In the genomic region with DNA sequence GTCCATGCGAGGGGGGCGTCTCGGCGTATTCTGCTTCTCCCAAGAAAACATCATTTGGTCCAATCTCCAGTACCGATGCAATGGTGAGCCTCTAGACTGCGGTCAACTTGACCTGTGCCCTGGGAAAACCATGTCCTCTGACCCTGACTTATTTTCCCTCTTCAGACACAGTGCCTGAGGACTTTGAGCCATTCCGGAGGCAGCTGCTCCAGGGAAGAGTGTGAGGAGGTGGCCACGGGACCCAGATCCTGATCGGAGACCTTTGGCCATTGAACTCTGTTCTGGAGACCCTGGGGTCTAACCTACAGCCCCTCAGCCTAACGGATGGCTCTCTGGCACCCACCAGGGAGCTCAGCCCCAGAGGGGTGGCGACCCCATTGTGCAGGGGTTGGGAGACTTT, we compare ENCODE assay signal across 9 mouse cellular contexts. TPM values are rescaled to one million over a fixed set of nuclear protein-coding genes. Genes with fewer than 3 reads are reported as not detected.
DNase-seq lines count a peak whose midpoint lies in the region; ATAC-seq and TF ChIP-seq lines count a peak whose summit lies in the region.
"Had no signal": no experiment of that assay in that cellular context is flagged by ENCODE, and none has a peak within 500 bp of the region (broad histone marks: within the 10 kb centered on the region; RNA-seq: fewer than 3 reads in every experiment).

No protein-coding gene starts in this region.

- 35% methylated on average over 11 of the region's 11 CpGs for WGBS in heart, embryonic 10.5 days
- WGBS in lung, postnatal 0 days, result 28% methylated on average over 11 of the region's 11 CpGs
- WGBS in midbrain, embryonic 10.5 days, result 4% methylated on average over 11 of the region's 11 CpGs

- H3K9me3 ChIP-seq in heart, embryonic 10.5 days, result no peaks in the 10 kb centered on the region
- no peaks in the 10 kb centered on the region for H3K9me3 ChIP-seq in lung, postnatal 0 days (ENCODE audit: low read length)
- no peaks in the 10 kb centered on the region for H3K9me3 ChIP-seq in midbrain, embryonic 10.5 days (replicated peaks)

- H3K27ac ChIP-seq in heart, embryonic 10.5 days, result peak overlapping the region; percentile 85; the same call in 1 of the 2 replicates
- no peak overlapping the region for H3K27ac ChIP-seq in lung, postnatal 0 days (ENCODE audit: low read length)
- H3K27ac ChIP-seq in midbrain, embryonic 10.5 days (replicated peaks), result peak overlapping the region; percentile 99

- peak overlapping the region; percentile 69 for H3K4me2 ChIP-seq in lung, postnatal 0 days (replicated peaks; ENCODE audit: low read depth, low read length)

- H3K4me3 ChIP-seq in heart, embryonic 10.5 days, result peak overlapping the region; percentile 64
- H3K4me3 ChIP-seq in lung, postnatal 0 days (ENCODE audit: low read depth, low read length), result 0 out of 2 replicates have a peak overlapping the region, but pooled peaks have one; percentile 36
- H3K4me3 ChIP-seq in midbrain, embryonic 10.5 days, result peak overlapping the region; percentile 89

- TF ChIP-seq CTCF in lung, postnatal 0 days (IDR thresholded peaks at IDR 0.05), result no peak

- H3K27me3 ChIP-seq in heart, embryonic 10.5 days (ENCODE audit: insufficient read depth, poor library complexity, severe bottlenecking), result peaks cover 59% of the 10 kb centered on the region
- no peaks in the 10 kb centered on the region for H3K27me3 ChIP-seq in lung, postnatal 0 days (replicated peaks; ENCODE audit: insufficient read depth, low read length)
- peaks cover 28% of the 10 kb centered on the region for H3K27me3 ChIP-seq in midbrain, embryonic 10.5 days (ENCODE audit: low read depth, poor library complexity, severe bottlenecking)

- H3K9ac ChIP-seq in lung, postnatal 0 days (replicated peaks; ENCODE audit: low read depth), result no peak overlapping the region

- TF ChIP-seq EP300 in lung, postnatal 0 days (IDR thresholded peaks at IDR 0.05), result no peak

- ATAC-seq in lung, postnatal 0 days, result no peak

- no peak for DNase-seq in heart, embryonic 10.5 days (ENCODE audit: low spot score)
- DNase-seq in heart, adult 11 months, result no peak
- no peak for DNase-seq in lung, postnatal 0 days (ENCODE audit: low spot score)
- DNase-seq in lung, postnatal 10 days, result no peak
- no peak for DNase-seq in midbrain, embryonic 10.5 days (ENCODE audit: low spot score)
- no peak for DNase-seq in urinary bladder, postnatal 10 days (ENCODE audit: low spot score)
- no peak for DNase-seq in thymus, postnatal 0 days (ENCODE audit: low spot score)
- no peak for DNase-seq in layer of hippocampus, adult 8-10 months (ENCODE audit: low spot score in 2 of 2)

- peaks cover 5% of the 10 kb centered on the region; the same call in 1 of the 2 replicates for H3K36me3 ChIP-seq in heart, embryonic 10.5 days
- H3K36me3 ChIP-seq in lung, postnatal 0 days (ENCODE audit: insufficient read depth, low read length), result no peaks in the 10 kb centered on the region
- peaks cover 57% of the 10 kb centered on the region for H3K36me3 ChIP-seq in midbrain, embryonic 10.5 days

- H3K4me1 ChIP-seq in heart, embryonic 10.5 days, result peaks cover 53% of the 10 kb centered on the region
- peaks cover 11% of the 10 kb centered on the region for H3K4me1 ChIP-seq in lung, postnatal 0 days (ENCODE audit: insufficient read depth, low read depth, low read length)
- peaks cover 77% of the 10 kb centered on the region for H3K4me1 ChIP-seq in midbrain, embryonic 10.5 days

RNA-seq across cellular contexts. Expression of gene Mtx1, which starts 0.5 kb away (rescaled TPM):
- polyA plus RNA-seq in heart, embryonic 10.5 days (2016; fragmentation: Nextera tagmentation; extraction: Ambion mirVana), result 179 and 204 TPM in 2 replicates
- polyA plus RNA-seq in lung, postnatal 0 days (2015; fragmentation: Nextera tagmentation; extraction: Ambion mirVana), result 99.3 and 116 TPM in 2 replicates
- 238 TPM in 2 replicates for polyA plus RNA-seq in midbrain, embryonic 10.5 days (2016; fragmentation: Nextera tagmentation; extraction: Ambion mirVana)
- 206 and 223 TPM in 2 replicates for polyA plus RNA-seq in thymus, postnatal 0 days (2015; fragmentation: Nextera tagmentation; extraction: Ambion mirVana)
- total RNA-seq in layer of hippocampus, adult 8-10 months (2022), result 10 to 100 TPM; 85.4 to 96.0 (median 94.4) TPM

RNA-seq across cellular contexts. Expression of gene Muc1, which starts 2.5 kb away (rescaled TPM):
- polyA plus RNA-seq in heart, embryonic 10.5 days (2016; fragmentation: Nextera tagmentation; extraction: Ambion mirVana), result 0.11 and 0.16 TPM in 2 replicates
- 300 and 307 TPM in 2 replicates for polyA plus RNA-seq in lung, postnatal 0 days (2015; fragmentation: Nextera tagmentation; extraction: Ambion mirVana)
- 1.8 and 3.4 TPM in 2 replicates for polyA plus RNA-seq in midbrain, embryonic 10.5 days (2016; fragmentation: Nextera tagmentation; extraction: Ambion mirVana)
- 1.4 and 2.4 TPM in 2 replicates for polyA plus RNA-seq in thymus, postnatal 0 days (2015; fragmentation: Nextera tagmentation; extraction: Ambion mirVana)
- 1 to 10 TPM in 2 of 4 experiments, under 1 TPM in 2; 0.37 to 1.7 (median 1.2) TPM for total RNA-seq in layer of hippocampus, adult 8-10 months (2022)
- total RNA-seq: common myeloid progenitor, adult 5-6 weeks had no signal

RNA-seq across cellular contexts. Expression of gene Thbs3, which starts 11.4 kb away (rescaled TPM):
- polyA plus RNA-seq in heart, embryonic 10.5 days (2016; fragmentation: Nextera tagmentation; extraction: Ambion mirVana), result 18.1 and 20.0 TPM in 2 replicates
- 77.3 and 77.7 TPM in 2 replicates for polyA plus RNA-seq in lung, postnatal 0 days (2015; fragmentation: Nextera tagmentation; extraction: Ambion mirVana)
- polyA plus RNA-seq in midbrain, embryonic 10.5 days (2016; fragmentation: Nextera tagmentation; extraction: Ambion mirVana), result 82.2 and 108 TPM in 2 replicates
- polyA plus RNA-seq in thymus, postnatal 0 days (2015; fragmentation: Nextera tagmentation; extraction: Ambion mirVana), result 4.9 and 6.2 TPM in 2 replicates
- 10 to 100 TPM; 27.4 to 40.7 (median 35.3) TPM for total RNA-seq in layer of hippocampus, adult 8-10 months (2022)

RNA-seq across cellular contexts. Expression of gene Krtcap2, which starts 19.4 kb away (rescaled TPM):
- 244 and 260 TPM in 2 replicates for polyA plus RNA-seq in heart, embryonic 10.5 days (2016; fragmentation: Nextera tagmentation; extraction: Ambion mirVana)
- polyA plus RNA-seq in lung, postnatal 0 days (2015; fragmentation: Nextera tagmentation; extraction: Ambion mirVana), result 282 and 309 TPM in 2 replicates
- polyA plus RNA-seq in midbrain, embryonic 10.5 days (2016; fragmentation: Nextera tagmentation; extraction: Ambion mirVana), result 268 and 282 TPM in 2 replicates
- 304 and 318 TPM in 2 replicates for polyA plus RNA-seq in thymus, postnatal 0 days (2015; fragmentation: Nextera tagmentation; extraction: Ambion mirVana)
- 10 to 100 TPM; 73.9 to 82.9 (median 79.4) TPM for total RNA-seq in layer of hippocampus, adult 8-10 months (2022)

RNA-seq across cellular contexts. Expression of gene Trim46, which starts 19.7 kb away (rescaled TPM):
- polyA plus RNA-seq in heart, embryonic 10.5 days (2016; fragmentation: Nextera tagmentation; extraction: Ambion mirVana), result 0.79 and 1.9 TPM in 2 replicates
- polyA plus RNA-seq in lung, postnatal 0 days (2015; fragmentation: Nextera tagmentation; extraction: Ambion mirVana), result 1.8 and 2.1 TPM in 2 replicates
- 5.7 and 11.5 TPM in 2 replicates for polyA plus RNA-seq in midbrain, embryonic 10.5 days (2016; fragmentation: Nextera tagmentation; extraction: Ambion mirVana)
- 0.98 and 1.6 TPM in 2 replicates for polyA plus RNA-seq in thymus, postnatal 0 days (2015; fragmentation: Nextera tagmentation; extraction: Ambion mirVana)
- 10 to 100 TPM; 74.0 to 89.3 (median 80.2) TPM for total RNA-seq in layer of hippocampus, adult 8-10 months (2022)

Comparison
In these comparisons a context has a peak if more than half of its experiments do, and no peak if none do; other contexts are left out.
1. H3K4me3 ChIP-seq: peak in every context shown above with its lines; median percentile 89 in midbrain, embryonic 10.5 days; 64 in heart, embryonic 10.5 days; 36 in lung, postnatal 0 days.
2. RNA of gene Muc1, which starts 2.5 kb away (polyA plus RNA-seq): 300 to 307 TPM in lung, postnatal 0 days; 1.8 to 3.4 TPM in midbrain, embryonic 10.5 days, 1.4 to 2.4 TPM in thymus, postnatal 0 days and 0.11 to 0.16 TPM in heart, embryonic 10.5 days; every median in the first group is over 10 times any median in the second.